Mouse (Mus musculus): Measurements from ENCODE around the gene Tjp2. TPM values are rescaled to one million over a fixed set of nuclear protein-coding genes. Genes with fewer than 3 reads are reported as not detected.

The Tjp2 gene
- polyA plus RNA-seq, 1 experiment from 2014 or later = 8.7 TPM

Other genes with a start within 250 kb of the Tjp2 start
- gene Fam189a2, start 194.0 kb downstream of the Tjp2 start, polyA plus RNA-seq (2016; fragmentation: Nextera tagmentation; extraction: Ambion mirVana) = 0.11 TPM in 1 of 2 replicates, not detected in the other
- gene Fxn, start 55.6 kb upstream of the Tjp2 start, polyA plus RNA-seq (2016; fragmentation: Nextera tagmentation; extraction: Ambion mirVana) = 67.9 and 73.6 TPM in 2 replicates

Measured in liver, embryonic 12.5 days (tissue).